Mouse (Mus musculus) G1E-ER4 (cell line): ENCODE data around the gene Cfap206. TPM values are rescaled to one million over a fixed set of nuclear protein-coding genes. Genes with fewer than 3 reads are reported as not detected.

Experiments used
- GATA1 ChIP-seq: IDR thresholded peaks from one replicate; pipeline ENCODE4 v1.8.0; 2012; ENCODE audit warnings: low read length, inconsistent platforms
- polyA plus RNA-seq: library from polyadenylated mRNA; stranded (reverse); fragments of >175 nt; gene quantifications from 2 replicates; pipeline ENCODE4 v1.2.3, GENCODE M21; 2012

Cfap206 gene
- polyA plus RNA-seq = not detected in 2 replicates

- TF ChIP-seq GATA1 = no peak
Observed at GRCm38 (mm10) chr4:34729851-34730341, at the start of gene Cfap206. TSS of gene Cfap206 (minus strand) at chr4:34730206.

- TF ChIP-seq GATA1 = no peak
Observed at GRCm38 (mm10) chr4:34777677-34778527, 47.9 kb upstream of the Cfap206 start, which contains the start of gene Smim8. TSS of gene Smim8 (minus strand) at chr4:34778423.

- TF ChIP-seq GATA1 = no peak
Observed at GRCm38 (mm10) chr4:34771652-34772371, 41.8 kb upstream of the Cfap206 start.

- TF ChIP-seq GATA1 = no peak
Observed at GRCm38 (mm10) chr4:34756163-34756562, 26.2 kb upstream of the Cfap206 start, which contains the start of gene Gm136. TSS of gene Gm136 (minus strand) at chr4:34756263.

GRCm38 (mm10) chr4:34749236-34749635 is 19.2 kb upstream of the Cfap206 start:
- TF ChIP-seq GATA1 = no peak

GRCm38 (mm10) chr4:34734461-34734860 is 4.5 kb upstream of the Cfap206 start:
- TF ChIP-seq GATA1 = no peak

GRCm38 (mm10) chr4:34724306-34724705 is 5.7 kb downstream of the Cfap206 start:
- TF ChIP-seq GATA1 = no peak

- TF ChIP-seq GATA1 = no peak
Observed at GRCm38 (mm10) chr4:34723186-34723585, 6.8 kb downstream of the Cfap206 start.

GRCm38 (mm10) chr4:34720127-34720895 is 9.7 kb downstream of the Cfap206 start:
- TF ChIP-seq GATA1 = no peak

GRCm38 (mm10) chr4:34719421-34719820 is 10.6 kb downstream of the Cfap206 start:
- TF ChIP-seq GATA1 = no peak

- TF ChIP-seq GATA1 = no peak
Observed at GRCm38 (mm10) chr4:34715062-34715461, 14.9 kb downstream of the Cfap206 start.

- TF ChIP-seq GATA1 = no peak
Observed at GRCm38 (mm10) chr4:34708127-34708526, 21.9 kb downstream of the Cfap206 start.

- no peak for TF ChIP-seq GATA1
Observed at GRCm38 (mm10) chr4:34707248-34707647, 22.8 kb downstream of the Cfap206 start.

- TF ChIP-seq GATA1 = no peak
Observed at GRCm38 (mm10) chr4:34703029-34703428, 27.0 kb downstream of the Cfap206 start.

GRCm38 (mm10) chr4:34702231-34702630 is 27.8 kb downstream of the Cfap206 start:
- no peak for TF ChIP-seq GATA1
